Mouse (Mus musculus) liver, embryonic 12.5 days (tissue): ENCODE results near the gene Agpat1. TPM values are rescaled to one million over a fixed set of nuclear protein-coding genes. Genes with fewer than 3 reads are reported as not detected.
A peak's percentile ranks its signal among the peaks of the same experiment; 100 is the strongest.

ENCODE experiments used
- ATAC-seq: fragments of 200-750 bp; cut with Nextera tagmentation; 2 replicates; pipeline ENCODE4 v1.8.0; 2017; ENCODE audit warnings: moderate number of reproducible peaks, mild to moderate bottlenecking, moderate library complexity
- H3K27ac ChIP-seq: fragments of 300-500 bp; sonication (generic); 2 replicates; pipeline ENCODE4 v1.5.1; 2016; ENCODE audit warnings: mild to moderate bottlenecking
- H3K27me3 ChIP-seq: fragments of 300-500 bp; sonication (generic); replicated peaks from 2 replicates; pipeline ENCODE4 v1.6.1; 2016; ENCODE audit warnings: mild to moderate bottlenecking, moderate library complexity
- H3K36me3 ChIP-seq: fragments of 300-500 bp; sonication (generic); 2 replicates; pipeline ENCODE4 v1.6.1; 2016; ENCODE audit warnings: mild to moderate bottlenecking, moderate library complexity
- H3K4me1 ChIP-seq: fragments of 300-500 bp; sonication (generic); 2 replicates; pipeline ENCODE4 v1.6.1; 2016
- H3K4me2 ChIP-seq: fragments of 300-500 bp; sonication (generic); 2 replicates; pipeline ENCODE4 v1.6.1; 2016; ENCODE audit warnings: mild to moderate bottlenecking, moderate library complexity
- H3K4me3 ChIP-seq: fragments of 300-500 bp; sonication (generic); 2 replicates; pipeline ENCODE4 v1.5.1; 2016; ENCODE audit warnings: mild to moderate bottlenecking, moderate library complexity
- H3K9ac ChIP-seq: fragments of 300-500 bp; sonication (generic); 2 replicates; pipeline ENCODE4 v1.6.1; 2016; ENCODE audit warnings: mild to moderate bottlenecking, moderate library complexity
- H3K9me3 ChIP-seq: fragments of 300-500 bp; sonication (generic); replicated peaks from 2 replicates; pipeline ENCODE4 v1.6.1; 2016; ENCODE audit warnings: mild to moderate bottlenecking, moderate library complexity
- WGBS: fragments of 180-500 bp; shearing (Covaris S2); methylation state at CpG from one replicate; pipeline ENCODE4 v1.1.7; 2016; ENCODE audit not compliant: insufficient replicate concordance; 5-methylcytosine and 5-hydroxymethylcytosine counted together
- polyA plus RNA-seq: library from polyadenylated mRNA; unstranded; fragments of >200 nt; fragmentation: Nextera tagmentation; extraction: Ambion mirVana; gene quantifications from 2 replicates; pipeline ENCODE4 v1.2.1, GENCODE M21; 2016

Agpat1 gene
- polyA plus RNA-seq, 1 experiment from 2014 or later: 31.7 TPM

GRCm38 (mm10) chr17:34593752-34594525 lies 10.1 kb upstream of the Agpat1 start:
- Histone ChIP-seq H3K9me3 (no peaks in the 10 kb centered on the region), H3K9ac (peak overlapping the region; percentile 97)
- no peak for ATAC-seq

GRCm38 (mm10) chr17:34596098-34596497 lies 8.0 kb upstream of the Agpat1 start:
- Histone ChIP-seq H3K27me3 (no peaks in the 10 kb centered on the region), H3K4me1 (peaks cover 79% of the 10 kb centered on the region), H3K36me3 (peaks cover 43% of the 10 kb centered on the region), H3K4me3 (no peak overlapping the region), H3K4me2 (no peak overlapping the region), H3K9ac (no peak overlapping the region), H3K9me3 (no peaks in the 10 kb centered on the region), H3K27ac (no peak overlapping the region)
- 73% methylated on average over 8 of the region's 8 CpGs for WGBS
- ATAC-seq: no peak

More at GRCm38 (mm10) chr17:34593752-34594525, 10.1 kb upstream of the Agpat1 start:
- H3K36me3 ChIP-seq: peaks cover 28% of the 10 kb centered on the region
- H3K27ac ChIP-seq: peak overlapping the region; percentile 89
- no peaks in the 10 kb centered on the region for H3K27me3 ChIP-seq
- peak overlapping the region; percentile 99 for H3K4me2 ChIP-seq
- H3K4me3 ChIP-seq: peak overlapping the region; percentile 92
- WGBS: 71% methylated on average over 34 of the region's 34 CpGs
- H3K4me1 ChIP-seq: peaks cover 91% of the 10 kb centered on the region

- Histone ChIP-seq H3K4me3 (no peak within 1 kb of the TSS), H3K9me3 (no peaks in the 10 kb centered on the region), H3K27me3 (no peaks in the 10 kb centered on the region), H3K9ac (peak within 1 kb of the TSS; percentile 40), H3K4me1 (peaks cover 78% of the 10 kb centered on the region), H3K36me3 (peaks cover 55% of the 10 kb centered on the region), H3K27ac (0 out of 2 replicates have a peak within 1 kb of the TSS, but pooled peaks have one; percentile 11), H3K4me2 (no peak within 1 kb of the TSS)
- WGBS: 25% methylated on average over 6 of the region's 6 CpGs
- no peak for ATAC-seq
These were observed 6.4 kb upstream of the Agpat1 start, which contains the start of gene Ager for GRCm38 (mm10) chr17:34597566-34598095. Gene Ager, plus strand, starts transcription at chr17:34597862.

GRCm38 (mm10) chr17:34599891-34600290 lies 4.2 kb upstream of the Agpat1 start:
- WGBS: 76% methylated on average over 9 of the region's 9 CpGs
- no peak overlapping the region for H3K27ac ChIP-seq
- H3K36me3 ChIP-seq: peaks cover 41% of the 10 kb centered on the region
- H3K4me2 ChIP-seq: no peak overlapping the region
- H3K4me1 ChIP-seq: peaks cover 65% of the 10 kb centered on the region
- no peaks in the 10 kb centered on the region for H3K9me3 ChIP-seq
- ATAC-seq: no peak
- H3K4me3 ChIP-seq: no peak overlapping the region
- no peaks in the 10 kb centered on the region for H3K27me3 ChIP-seq
- H3K9ac ChIP-seq: no peak overlapping the region

GRCm38 (mm10) chr17:34601796-34602195 lies 2.3 kb upstream of the Agpat1 start:
- H3K4me3 ChIP-seq: peak overlapping the region; percentile 98; the same call in 1 of the 2 replicates
- H3K9ac ChIP-seq: no peak overlapping the region
- no peaks in the 10 kb centered on the region for H3K9me3 ChIP-seq
- peaks cover 27% of the 10 kb centered on the region for H3K36me3 ChIP-seq
- H3K27ac ChIP-seq: no peak overlapping the region; the same call in 1 of the 2 replicates
- H3K4me1 ChIP-seq: peaks cover 59% of the 10 kb centered on the region
- peak overlapping the region; percentile 94 for H3K4me2 ChIP-seq
- H3K27me3 ChIP-seq: no peaks in the 10 kb centered on the region
- WGBS: 88% methylated on average over 12 of the region's 12 CpGs
- no peak for ATAC-seq

GRCm38 (mm10) chr17:34603375-34604060 lies 544 bp upstream of the Agpat1 start, which contains the start of gene Rnf5:
Gene Rnf5, minus strand, starts transcription at chr17:34603690.
- ATAC-seq: peak; percentile 92
- peaks cover 36% of the 10 kb centered on the region for H3K36me3 ChIP-seq
- peak within 1 kb of the TSS; percentile 91 for H3K27ac ChIP-seq
- H3K4me1 ChIP-seq: peaks cover 61% of the 10 kb centered on the region
- no peaks in the 10 kb centered on the region for H3K9me3 ChIP-seq
- H3K9ac ChIP-seq: peak within 1 kb of the TSS; percentile 99
- WGBS: under 1% methylated on average over 30 of the region's 30 CpGs
- peak within 1 kb of the TSS; percentile 94 for H3K4me2 ChIP-seq
- H3K27me3 ChIP-seq: no peaks in the 10 kb centered on the region
- H3K4me3 ChIP-seq: peak within 1 kb of the TSS; percentile 98

- peaks cover 35% of the 10 kb centered on the region for H3K36me3 ChIP-seq
- H3K4me3 ChIP-seq: peak overlapping the region; percentile 98
- peak overlapping the region; percentile 99 for H3K9ac ChIP-seq
- WGBS: 15% methylated on average over 24 of the region's 24 CpGs
- H3K9me3 ChIP-seq: no peaks in the 10 kb centered on the region
- no peaks in the 10 kb centered on the region for H3K27me3 ChIP-seq
- peak overlapping the region; percentile 91 for H3K27ac ChIP-seq
- H3K4me2 ChIP-seq: peak overlapping the region; percentile 92
- no peak for ATAC-seq
- peaks cover 64% of the 10 kb centered on the region for H3K4me1 ChIP-seq
These were observed 612 bp downstream of the Agpat1 start for GRCm38 (mm10) chr17:34604511-34605237.

GRCm38 (mm10) chr17:34605609-34606008 lies 1.5 kb downstream of the Agpat1 start:
- Histone ChIP-seq H3K27me3 (no peaks in the 10 kb centered on the region), H3K9me3 (no peaks in the 10 kb centered on the region), H3K4me3 (peak overlapping the region; percentile 98), H3K4me2 (peak overlapping the region; percentile 92), H3K27ac (peak overlapping the region; percentile 91), H3K4me1 (peaks cover 59% of the 10 kb centered on the region), H3K36me3 (peaks cover 33% of the 10 kb centered on the region), H3K9ac (peak overlapping the region; percentile 99)
- peak; percentile 49 for ATAC-seq
- 1% methylated on average over 26 of the region's 30 CpGs for WGBS

GRCm38 (mm10) chr17:34606186-34607039 lies 2.4 kb downstream of the Agpat1 start:
- H3K36me3 ChIP-seq: peaks cover 33% of the 10 kb centered on the region
- peaks cover 59% of the 10 kb centered on the region for H3K4me1 ChIP-seq
- 12% methylated on average over 32 of the region's 32 CpGs for WGBS
- peak overlapping the region; percentile 99 for H3K9ac ChIP-seq
- ATAC-seq: no peak
- no peaks in the 10 kb centered on the region for H3K9me3 ChIP-seq
- H3K27me3 ChIP-seq: no peaks in the 10 kb centered on the region
- H3K4me2 ChIP-seq: peak overlapping the region; percentile 92
- peak overlapping the region; percentile 91 for H3K27ac ChIP-seq
- peak overlapping the region; percentile 98 for H3K4me3 ChIP-seq

- H3K9ac ChIP-seq: no peak overlapping the region
- H3K9me3 ChIP-seq: no peaks in the 10 kb centered on the region
- H3K4me1 ChIP-seq: peaks cover 54% of the 10 kb centered on the region
- no peak overlapping the region; the same call in 1 of the 2 replicates for H3K27ac ChIP-seq
- no peak for ATAC-seq
- H3K36me3 ChIP-seq: peaks cover 40% of the 10 kb centered on the region
- no peak overlapping the region for H3K4me3 ChIP-seq
- H3K27me3 ChIP-seq: no peaks in the 10 kb centered on the region
- WGBS: 79% methylated on average over 7 of the region's 7 CpGs
- H3K4me2 ChIP-seq: no peak overlapping the region
These were observed 3.9 kb downstream of the Agpat1 start for GRCm38 (mm10) chr17:34607997-34608396.

GRCm38 (mm10) chr17:34611050-34611449 lies 7.0 kb downstream of the Agpat1 start:
- WGBS: 87% methylated on average over 8 of the region's 8 CpGs
- H3K36me3 ChIP-seq: peaks cover 67% of the 10 kb centered on the region
- H3K9me3 ChIP-seq: no peaks in the 10 kb centered on the region
- H3K4me1 ChIP-seq: peaks cover 57% of the 10 kb centered on the region
- H3K27me3 ChIP-seq: no peaks in the 10 kb centered on the region
- no peak for ATAC-seq
- H3K4me3 ChIP-seq: no peak overlapping the region
- no peak overlapping the region for H3K27ac ChIP-seq
- no peak overlapping the region for H3K9ac ChIP-seq
- no peak overlapping the region for H3K4me2 ChIP-seq
